Mouse (Mus musculus): ENCODE measurements around the gene Ube2e1.
"Not testable (repeated sequence)": the region's sequence is repeated elsewhere in the genome, so short reads cannot be mapped to it uniquely, and the experiment has no call there.

The Ube2e1 gene

DNA sequence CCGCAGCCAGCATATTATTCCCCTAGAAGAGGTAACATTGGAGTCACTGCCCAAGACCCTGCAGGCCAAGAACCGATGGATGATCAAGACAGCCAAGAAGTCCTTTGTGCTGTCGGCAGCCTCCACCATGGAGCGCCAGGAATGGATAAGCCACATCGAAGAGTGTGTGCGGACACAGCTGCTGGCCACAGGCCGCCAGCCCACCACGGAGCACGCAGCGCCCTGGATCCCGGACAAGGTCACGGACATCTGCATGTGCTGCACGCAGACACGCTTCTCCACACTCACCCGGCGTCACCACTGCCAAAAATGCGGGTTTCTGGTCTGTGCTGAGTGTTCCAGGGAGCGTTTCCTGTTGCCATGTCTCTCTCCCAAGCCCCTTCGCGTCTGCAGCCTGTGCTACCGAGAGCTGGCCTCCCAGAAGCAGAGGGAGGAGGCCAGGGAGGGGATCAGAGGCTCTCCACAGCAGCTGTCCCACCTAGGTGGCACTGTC is 89.0 kb downstream of the Ube2e1 start:
- DNase-seq (ENCODE audit: low spot score in 2 of 2) = no peak

- DNase-seq (ENCODE audit: low spot score in 2 of 2) = no peak
Observed at GRCm38 (mm10) chr14:18241786-18242185, 89.9 kb downstream of the Ube2e1 start.

DNA sequence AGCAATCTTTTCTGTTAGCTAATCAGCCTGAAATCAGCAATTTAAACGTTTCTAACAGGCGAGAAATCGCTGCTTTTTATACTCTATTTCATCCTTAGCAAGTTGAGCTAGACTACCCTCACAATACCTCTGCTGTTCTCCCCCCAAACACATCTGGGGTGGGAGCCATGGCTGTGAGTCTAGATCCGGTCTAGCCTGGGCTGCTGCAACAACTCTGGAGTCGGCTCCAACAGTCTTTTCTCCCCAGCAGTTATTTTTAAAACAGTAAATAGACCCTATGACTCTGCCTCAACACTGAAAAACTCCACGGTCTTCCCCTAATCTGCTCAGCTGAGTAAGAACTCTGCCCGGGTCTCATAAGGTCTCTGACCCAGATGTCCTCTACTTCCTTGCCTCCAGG is 91.5 kb downstream of the Ube2e1 start:
- DNase-seq (ENCODE audit: low spot score in 2 of 2) = no peak

- DNase-seq (ENCODE audit: low spot score in 2 of 2) = peak; percentile 96 to 97
Observed at GRCm38 (mm10) chr14:18238750-18239731, 92.6 kb downstream of the Ube2e1 start, which contains the start of gene Nr1d2. Gene Nr1d2 (minus strand): TSS chr14:18239127.

- peak; percentile 97 to 98 for DNase-seq (ENCODE audit: low spot score in 2 of 2)
Observed at GRCm38 (mm10) chr14:18238131-18238749, 93.4 kb downstream of the Ube2e1 start.

GRCm38 (mm10) chr14:18237381-18237780 is 94.3 kb downstream of the Ube2e1 start:
- DNase-seq (ENCODE audit: low spot score in 2 of 2) = no peak

GRCm38 (mm10) chr14:18236496-18237235 is 95.0 kb downstream of the Ube2e1 start:
- DNase-seq (ENCODE audit: low spot score in 2 of 2) = not testable (repeated sequence)

GRCm38 (mm10) chr14:18233981-18234960 is 97.4 kb downstream of the Ube2e1 start:
- DNase-seq (ENCODE audit: low spot score in 2 of 2) = no peak

GRCm38 (mm10) chr14:18233076-18233475 is 98.6 kb downstream of the Ube2e1 start:
- no peak for DNase-seq (ENCODE audit: low spot score in 2 of 2)

Measured in natural killer cell, adult 2 months (primary cell).